Mouse (Mus musculus): ENCODE results near the gene Hlcs.
A peak's percentile ranks its signal among the peaks of the same experiment; 100 is the strongest.

The Hlcs gene

GRCm38 (mm10) chr16:94205528-94206484 lies 107.6 kb downstream of the Hlcs start:
- DNase-seq (ENCODE audit: low spot score), result no peak

- no peak for DNase-seq (ENCODE audit: low spot score)
These were observed 112.0 kb downstream of the Hlcs start for GRCm38 (mm10) chr16:94201387-94201786.

GRCm38 (mm10) chr16:94195913-94196312 lies 117.5 kb downstream of the Hlcs start:
- no peak for DNase-seq (ENCODE audit: low spot score)

GRCm38 (mm10) chr16:94191379-94192315 lies 121.7 kb downstream of the Hlcs start:
- DNase-seq (ENCODE audit: low spot score), result no peak

- DNase-seq (ENCODE audit: low spot score), result no peak
These were observed 123.1 kb downstream of the Hlcs start for GRCm38 (mm10) chr16:94190256-94190655.

GRCm38 (mm10) chr16:94186526-94186925 lies 126.8 kb downstream of the Hlcs start:
- DNase-seq (ENCODE audit: low spot score), result no peak

- DNase-seq (ENCODE audit: low spot score), result no peak
These were observed 127.9 kb downstream of the Hlcs start for GRCm38 (mm10) chr16:94185430-94185829.

GRCm38 (mm10) chr16:94180122-94180870 lies 133.1 kb downstream of the Hlcs start:
- DNase-seq (ENCODE audit: low spot score), result no peak

GRCm38 (mm10) chr16:94179341-94180121 lies 133.8 kb downstream of the Hlcs start:
- DNase-seq (ENCODE audit: low spot score), result no peak

- DNase-seq (ENCODE audit: low spot score), result no peak
These were observed 134.7 kb downstream of the Hlcs start for GRCm38 (mm10) chr16:94178441-94179220.

- no peak for DNase-seq (ENCODE audit: low spot score)
These were observed 136.1 kb downstream of the Hlcs start for GRCm38 (mm10) chr16:94176997-94177857.

GRCm38 (mm10) chr16:94175366-94175986 lies 137.9 kb downstream of the Hlcs start:
- DNase-seq (ENCODE audit: low spot score), result no peak

GRCm38 (mm10) chr16:94173361-94173760 lies 140.0 kb downstream of the Hlcs start:
- DNase-seq (ENCODE audit: low spot score), result no peak

GRCm38 (mm10) chr16:94170218-94170617 lies 143.2 kb downstream of the Hlcs start:
- no peak for DNase-seq (ENCODE audit: low spot score)

GRCm38 (mm10) chr16:94168655-94169545 lies 144.5 kb downstream of the Hlcs start:
- DNase-seq (ENCODE audit: low spot score), result no peak

GRCm38 (mm10) chr16:94164978-94165377 lies 148.4 kb downstream of the Hlcs start:
- no peak for DNase-seq (ENCODE audit: low spot score)

- no peak for DNase-seq (ENCODE audit: low spot score)
These were observed 149.1 kb downstream of the Hlcs start for GRCm38 (mm10) chr16:94164236-94164635.

GRCm38 (mm10) chr16:94163051-94163450 lies 150.3 kb downstream of the Hlcs start:
- peak; percentile 21 for DNase-seq (ENCODE audit: low spot score)
